Mouse (Mus musculus): ENCODE measurements at regions not wholly inside any gene's neighbourhood (a gene's known extent, or its start where the extent isn't known, plus 50 kb on each side); places are given as distances from the start of the nearest gene placed in this dataset.

DNA sequence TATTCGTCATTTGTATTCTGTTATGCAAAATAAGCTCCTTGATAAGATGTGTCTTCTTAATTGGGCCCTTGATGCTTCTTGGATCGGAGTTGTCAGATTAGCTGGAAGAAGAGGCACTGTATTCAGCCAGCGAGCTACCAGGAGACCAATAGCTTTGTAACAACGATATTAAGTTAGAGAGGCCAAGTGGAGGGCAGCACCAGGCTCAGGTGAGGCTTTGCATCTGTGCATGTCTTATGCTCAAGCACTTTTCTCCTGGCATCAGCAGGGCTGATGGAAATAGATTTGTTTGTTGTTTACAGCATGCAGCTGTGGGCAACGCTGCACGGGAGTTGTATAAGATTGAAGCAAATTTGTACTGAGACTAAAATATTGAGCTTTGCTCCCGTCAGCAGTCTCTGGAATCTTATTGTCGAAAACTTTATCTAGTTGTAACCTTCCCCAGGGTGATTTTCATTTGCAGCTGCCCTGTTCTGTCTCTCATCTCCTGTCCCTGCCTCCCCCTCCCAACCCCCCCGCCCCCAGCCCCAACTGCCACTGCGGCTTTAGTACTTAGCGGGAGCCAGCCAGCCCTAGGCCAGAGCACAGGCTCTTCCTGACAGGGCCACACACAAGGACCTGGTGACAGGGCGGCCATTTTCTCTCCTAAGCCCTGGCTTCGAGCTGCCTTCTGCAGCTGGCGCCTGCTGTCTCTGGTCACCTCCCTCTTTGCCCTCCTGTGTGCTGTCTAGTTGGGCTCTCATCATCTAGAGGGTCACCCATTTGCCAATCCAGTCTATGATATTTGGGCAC, 247.3 kb downstream of the Tshz3 start:
- Histone ChIP-seq H3K4me2 (no peak overlapping the region), H3K27me3 (peaks cover 3% of the 10 kb centered on the region; the same call in 1 of the 2 replicates), H3K9me3 (no peaks in the 10 kb centered on the region), H3K4me1 (no peaks in the 10 kb centered on the region), H3K36me3 (no peaks in the 10 kb centered on the region), H3K4me3 (no peak overlapping the region), H3K9ac (no peak overlapping the region), H3K27ac (no peak overlapping the region)
- ATAC-seq (ENCODE audit: insufficient number of reproducible peaks, insufficient read depth, low FRiP score, low TSS enrichment, low read depth): no peak
- 64% methylated on average over 14 of the region's 14 CpGs for WGBS

DNA sequence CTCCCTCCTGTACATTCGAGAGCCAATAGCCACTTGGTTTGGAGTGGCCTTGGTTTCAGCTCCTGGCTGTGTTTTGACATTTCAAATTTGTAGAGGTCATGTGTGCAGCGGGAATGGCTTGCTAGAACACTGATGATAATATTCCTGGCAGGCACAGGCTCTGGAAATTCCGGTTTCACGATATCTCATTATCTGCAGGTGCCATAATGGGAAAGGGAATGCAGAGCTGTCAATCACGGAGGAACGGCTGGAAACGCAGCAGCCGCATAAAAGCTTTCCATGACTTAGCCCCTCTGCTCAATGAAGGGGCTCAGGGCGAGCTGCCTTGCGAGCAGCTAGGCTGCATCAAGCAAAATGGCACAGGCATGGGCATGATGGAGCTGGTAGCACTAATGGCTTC, 251.6 kb downstream of the Tshz3 start:
- Histone ChIP-seq H3K27ac (no peak overlapping the region), H3K9me3 (no peaks in the 10 kb centered on the region), H3K27me3 (peaks cover 3% of the 10 kb centered on the region; the same call in 1 of the 2 replicates), H3K4me3 (no peak overlapping the region), H3K36me3 (no peaks in the 10 kb centered on the region), H3K4me2 (no peak overlapping the region), H3K4me1 (no peaks in the 10 kb centered on the region), H3K9ac (no peak overlapping the region)
- WGBS: 64% methylated on average over 10 of the region's 10 CpGs
- no peak for ATAC-seq (ENCODE audit: insufficient number of reproducible peaks, insufficient read depth, low FRiP score, low TSS enrichment, low read depth)

DNA sequence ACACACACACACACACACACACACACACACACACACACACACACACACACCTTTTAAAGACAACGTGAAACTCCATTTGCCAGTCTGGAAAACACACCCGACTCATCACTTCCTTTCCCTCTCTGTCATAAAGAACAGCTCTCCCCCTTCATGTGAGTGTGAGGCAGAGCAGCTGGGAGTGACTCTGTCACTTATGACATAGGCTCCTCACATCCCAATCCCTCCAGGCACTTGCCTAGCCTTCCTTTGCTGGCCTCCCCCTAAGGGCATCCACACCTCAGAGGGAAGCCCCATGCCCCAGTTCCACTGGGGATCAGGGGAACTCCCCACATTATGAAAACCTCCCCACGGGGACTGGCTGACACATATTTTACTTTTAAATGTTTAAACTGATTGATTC, 257.5 kb downstream of the Tshz3 start:
- Histone ChIP-seq H3K4me3 (no peak overlapping the region), H3K36me3 (no peaks in the 10 kb centered on the region), H3K4me2 (no peak overlapping the region), H3K27ac (no peak overlapping the region), H3K9me3 (0 out of 2 replicates have a peak, but pooled peaks cover 6% of the 10 kb centered on the region), H3K9ac (no peak overlapping the region), H3K4me1 (no peaks in the 10 kb centered on the region), H3K27me3 (no peaks in the 10 kb centered on the region)
- ATAC-seq (ENCODE audit: insufficient number of reproducible peaks, insufficient read depth, low FRiP score, low TSS enrichment, low read depth): no peak
- WGBS: 58% methylated on average over 3 of the region's 3 CpGs

DNA sequence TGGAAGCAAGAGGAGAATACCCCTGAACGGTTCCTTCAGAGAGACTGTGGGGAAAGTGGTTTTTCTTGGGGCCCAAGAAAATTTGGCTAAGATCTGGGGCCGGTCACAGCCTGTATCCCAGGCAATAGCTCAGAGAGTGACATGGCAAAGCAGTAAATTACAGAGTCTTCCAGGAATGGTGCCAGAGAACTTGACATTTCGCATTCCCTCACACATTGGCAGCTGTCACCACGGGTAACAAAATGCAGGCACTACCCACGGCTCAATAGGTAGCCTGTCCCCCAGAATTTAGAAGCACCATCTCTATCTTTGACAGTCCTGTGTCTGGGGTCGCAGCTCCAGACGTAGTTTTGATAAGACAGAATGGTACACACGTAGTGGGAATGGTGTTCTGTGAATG, 260.3 kb downstream of the Tshz3 start:
- 78% methylated on average over 8 of the region's 8 CpGs for WGBS
- Histone ChIP-seq H3K27me3 (no peaks in the 10 kb centered on the region), H3K4me2 (no peak overlapping the region), H3K27ac (no peak overlapping the region), H3K4me1 (no peaks in the 10 kb centered on the region), H3K9ac (no peak overlapping the region), H3K9me3 (0 out of 2 replicates have a peak, but pooled peaks cover 6% of the 10 kb centered on the region), H3K4me3 (no peak overlapping the region), H3K36me3 (no peaks in the 10 kb centered on the region)
- ATAC-seq (ENCODE audit: insufficient number of reproducible peaks, insufficient read depth, low FRiP score, low TSS enrichment, low read depth): no peak

DNA sequence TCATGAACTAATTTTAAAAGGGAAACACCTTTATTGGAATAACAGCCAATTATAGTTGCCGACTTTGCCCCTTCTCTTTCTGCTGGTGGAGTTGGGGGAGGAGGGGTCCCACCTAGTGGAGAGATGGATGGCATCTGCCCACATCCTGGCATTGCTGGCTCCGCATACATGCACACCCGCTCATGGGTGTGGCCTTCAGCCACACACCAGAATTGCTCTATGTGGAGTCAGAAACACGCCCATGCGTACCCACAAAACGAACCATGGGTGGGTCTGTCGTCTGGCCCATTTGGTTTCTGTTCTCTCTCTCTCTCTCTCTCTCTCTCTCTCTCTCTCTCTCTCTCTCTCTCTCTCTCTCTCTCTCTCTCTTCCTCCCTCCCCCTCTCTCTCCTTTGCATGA, 273.9 kb downstream of the Tshz3 start:
- Histone ChIP-seq H3K4me3 (no peak overlapping the region), H3K4me2 (0 out of 2 replicates have a peak overlapping the region, but pooled peaks have one; percentile 7), H3K9ac (no peak overlapping the region), H3K27me3 (no peaks in the 10 kb centered on the region), H3K4me1 (peaks cover 29% of the 10 kb centered on the region), H3K36me3 (no peaks in the 10 kb centered on the region), H3K27ac (no peak overlapping the region; the same call in 1 of the 2 replicates), H3K9me3 (no peaks in the 10 kb centered on the region)
- 67% methylated on average over 7 of the region's 7 CpGs for WGBS
- no peak for ATAC-seq (ENCODE audit: insufficient number of reproducible peaks, insufficient read depth, low FRiP score, low TSS enrichment, low read depth)

DNA sequence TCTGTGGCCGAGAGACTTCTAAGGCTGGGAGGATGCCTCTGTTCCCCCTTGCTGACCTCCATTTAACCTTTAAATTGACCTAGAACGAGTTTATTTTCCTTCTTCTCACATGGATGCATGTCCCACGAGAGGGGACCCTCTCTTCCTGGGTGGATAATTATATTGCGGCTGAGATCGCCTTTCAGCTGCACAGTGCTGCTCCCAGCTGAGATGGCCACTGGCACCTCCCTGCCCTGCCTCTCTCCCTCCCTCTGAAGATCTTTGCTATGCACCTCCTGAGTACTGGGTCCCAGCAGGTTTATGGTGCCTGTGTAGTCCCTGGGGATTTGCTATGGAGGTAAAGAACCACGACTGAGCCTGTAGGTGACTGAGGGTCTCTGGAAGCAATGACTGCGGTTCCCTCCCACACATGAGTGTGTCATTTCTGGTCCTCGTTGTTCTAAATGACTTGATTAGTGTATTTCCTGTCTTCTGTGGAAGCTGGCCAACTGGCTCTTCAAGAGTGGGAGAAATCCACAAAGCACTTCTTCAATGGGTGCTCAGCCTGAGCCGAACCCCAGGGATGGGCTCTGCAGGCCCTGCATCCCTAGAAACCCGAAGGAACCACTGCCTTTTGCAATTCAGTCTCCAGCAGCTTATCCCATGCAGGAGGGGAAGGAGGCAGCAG, 275.9 kb downstream of the Tshz3 start:
- no peak overlapping the region for H3K4me3 ChIP-seq
- H3K4me1 ChIP-seq: peaks cover 34% of the 10 kb centered on the region
- no peaks in the 10 kb centered on the region for H3K9me3 ChIP-seq
- H3K4me2 ChIP-seq: no peak overlapping the region
- H3K27me3 ChIP-seq: no peaks in the 10 kb centered on the region
- H3K27ac ChIP-seq: no peak overlapping the region
- H3K36me3 ChIP-seq: no peaks in the 10 kb centered on the region
- ATAC-seq (ENCODE audit: insufficient number of reproducible peaks, insufficient read depth, low FRiP score, low TSS enrichment, low read depth): 0 out of 2 replicates have a peak, but pooled peaks have one; percentile 15
- WGBS: 35% methylated on average over 10 of the region's 10 CpGs
- H3K9ac ChIP-seq: no peak overlapping the region

DNA sequence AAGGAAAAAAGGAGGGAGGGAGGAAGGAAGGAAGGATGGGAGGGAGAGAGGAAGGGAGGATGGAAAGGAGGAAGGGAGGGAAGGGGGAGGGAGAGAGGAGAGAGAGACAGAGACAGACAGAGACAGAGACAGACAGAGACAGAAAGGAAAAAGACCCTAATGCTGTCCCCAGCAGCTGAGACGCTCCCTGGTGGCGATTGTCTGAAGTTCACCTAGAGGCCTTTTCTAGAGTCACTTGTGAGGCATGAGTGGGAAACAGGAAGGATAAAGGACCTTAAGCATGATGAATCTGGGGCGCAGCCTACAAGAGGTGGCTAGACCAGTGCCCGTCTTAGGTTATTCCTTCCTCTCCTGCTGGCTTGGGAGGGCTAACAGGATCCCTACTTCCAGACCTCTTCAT, 276.7 kb downstream of the Tshz3 start:
- WGBS: 48% methylated on average over 4 of the region's 4 CpGs
- no peak for ATAC-seq (ENCODE audit: insufficient number of reproducible peaks, insufficient read depth, low FRiP score, low TSS enrichment, low read depth)
- Histone ChIP-seq H3K4me2 (no peak overlapping the region), H3K9me3 (no peaks in the 10 kb centered on the region), H3K27ac (no peak overlapping the region), H3K36me3 (no peaks in the 10 kb centered on the region), H3K9ac (no peak overlapping the region), H3K4me3 (no peak overlapping the region), H3K27me3 (no peaks in the 10 kb centered on the region), H3K4me1 (peaks cover 34% of the 10 kb centered on the region)

DNA sequence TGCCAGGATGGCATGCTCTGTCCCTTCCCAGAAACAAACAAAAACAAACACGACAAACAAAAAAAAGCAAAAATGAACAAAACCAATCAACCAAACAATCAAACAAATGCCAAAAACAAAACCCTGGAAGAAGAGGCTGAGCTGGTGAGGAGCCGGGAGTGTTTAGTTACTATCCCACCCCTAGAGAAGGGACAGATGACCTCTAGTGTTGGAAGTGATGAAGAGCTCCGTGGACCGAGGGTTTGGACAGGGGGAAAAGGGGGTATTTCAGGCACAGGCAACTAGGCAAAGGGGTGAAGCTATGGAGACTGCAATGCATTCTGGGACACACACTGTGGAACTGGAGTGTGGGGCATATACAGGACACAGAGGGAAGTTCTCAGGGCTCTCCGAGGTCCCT, 277.6 kb downstream of the Tshz3 start:
- Histone ChIP-seq H3K4me3 (no peak overlapping the region), H3K9me3 (no peaks in the 10 kb centered on the region), H3K9ac (no peak overlapping the region), H3K4me1 (peaks cover 28% of the 10 kb centered on the region), H3K4me2 (no peak overlapping the region), H3K27me3 (no peaks in the 10 kb centered on the region), H3K27ac (no peak overlapping the region), H3K36me3 (no peaks in the 10 kb centered on the region)
- WGBS: 27% methylated on average over 5 of the region's 5 CpGs
- ATAC-seq (ENCODE audit: insufficient number of reproducible peaks, insufficient read depth, low FRiP score, low TSS enrichment, low read depth): no peak

DNA sequence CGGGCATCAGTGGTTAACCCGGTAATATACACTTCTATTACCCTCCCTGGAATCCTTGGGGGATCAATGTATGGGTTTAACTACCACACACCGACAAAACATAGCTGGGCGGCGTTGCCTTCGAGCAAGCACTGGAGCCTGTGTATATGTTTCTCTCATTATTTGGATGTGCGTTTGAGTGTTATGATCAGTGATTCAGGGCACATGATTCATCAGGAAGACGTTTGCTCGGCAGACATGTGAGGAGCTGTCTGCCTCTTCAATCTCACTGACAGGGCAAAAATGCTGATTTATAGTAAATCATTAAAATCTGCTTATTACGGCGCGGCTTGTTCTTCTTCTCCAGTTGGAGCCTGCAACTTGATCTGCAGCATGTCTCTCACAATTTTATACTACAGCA, 279.9 kb downstream of the Tshz3 start:
- Histone ChIP-seq H3K4me2 (no peak overlapping the region), H3K9ac (no peak overlapping the region), H3K27me3 (no peaks in the 10 kb centered on the region), H3K36me3 (no peaks in the 10 kb centered on the region), H3K4me3 (no peak overlapping the region), H3K27ac (no peak overlapping the region), H3K4me1 (peaks cover 22% of the 10 kb centered on the region), H3K9me3 (no peaks in the 10 kb centered on the region)
- 48% methylated on average over 12 of the region's 12 CpGs for WGBS
- no peak for ATAC-seq (ENCODE audit: insufficient number of reproducible peaks, insufficient read depth, low FRiP score, low TSS enrichment, low read depth)

DNA sequence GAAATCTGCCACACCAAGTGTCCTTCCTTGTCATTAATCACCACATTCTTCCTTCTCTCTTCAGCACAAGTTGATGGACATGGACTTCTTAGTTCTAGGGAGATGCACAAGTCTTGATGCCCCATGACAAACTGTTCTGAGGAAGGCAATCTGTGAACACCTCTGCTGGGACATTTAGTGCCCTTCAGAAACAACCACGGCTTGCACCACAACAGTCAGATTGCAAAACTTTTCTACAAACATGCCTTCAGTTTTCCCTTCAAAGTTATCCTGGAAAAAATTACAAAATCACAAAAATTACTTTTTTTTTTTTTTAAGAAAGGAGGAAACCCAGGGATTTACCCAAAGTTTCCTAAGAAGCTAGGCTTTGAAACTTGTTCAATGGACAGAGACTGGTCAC, 291.5 kb downstream of the Tshz3 start:
- H3K4me1 ChIP-seq: no peaks in the 10 kb centered on the region
- ATAC-seq (ENCODE audit: insufficient number of reproducible peaks, insufficient read depth, low FRiP score, low TSS enrichment, low read depth): no peak
- no peak overlapping the region for H3K4me3 ChIP-seq
- no peaks in the 10 kb centered on the region for H3K36me3 ChIP-seq
- H3K9ac ChIP-seq: no peak overlapping the region
- 0 out of 2 replicates have a peak, but pooled peaks cover 3% of the 10 kb centered on the region for H3K9me3 ChIP-seq
- H3K27ac ChIP-seq: no peak overlapping the region
- 78% methylated on average over 1 of the region's 1 CpGs for WGBS
- H3K4me2 ChIP-seq: no peak overlapping the region
- no peaks in the 10 kb centered on the region for H3K27me3 ChIP-seq

DNA sequence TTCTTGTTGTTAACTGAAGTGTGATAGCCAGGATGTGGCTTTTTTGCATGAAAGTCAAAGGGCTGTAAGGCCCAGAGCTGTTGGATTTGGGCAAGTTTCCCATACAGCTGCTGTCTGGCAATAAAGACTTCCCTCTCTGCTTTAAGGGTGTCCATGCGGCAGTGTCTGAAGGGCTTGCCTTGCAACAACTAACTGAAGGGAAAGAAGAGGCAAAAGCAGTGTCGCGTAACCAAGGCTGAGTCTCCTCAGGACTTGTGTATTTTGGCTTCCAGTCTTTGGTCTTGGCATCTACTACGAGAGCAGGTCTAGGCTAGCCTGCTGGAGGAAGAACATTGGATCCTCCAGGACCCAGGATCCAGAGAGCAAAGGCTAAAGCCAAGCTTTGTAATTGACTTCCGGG, 306.7 kb downstream of the Tshz3 start:
- no peak for ATAC-seq (ENCODE audit: insufficient number of reproducible peaks, insufficient read depth, low FRiP score, low TSS enrichment, low read depth)
- Histone ChIP-seq H3K4me1 (peaks cover 22% of the 10 kb centered on the region), H3K4me2 (no peak overlapping the region), H3K27ac (no peak overlapping the region), H3K9me3 (no peaks in the 10 kb centered on the region), H3K36me3 (no peaks in the 10 kb centered on the region), H3K27me3 (peaks cover 21% of the 10 kb centered on the region), H3K9ac (no peak overlapping the region), H3K4me3 (no peak overlapping the region)
- WGBS: 84% methylated on average over 5 of the region's 5 CpGs

DNA sequence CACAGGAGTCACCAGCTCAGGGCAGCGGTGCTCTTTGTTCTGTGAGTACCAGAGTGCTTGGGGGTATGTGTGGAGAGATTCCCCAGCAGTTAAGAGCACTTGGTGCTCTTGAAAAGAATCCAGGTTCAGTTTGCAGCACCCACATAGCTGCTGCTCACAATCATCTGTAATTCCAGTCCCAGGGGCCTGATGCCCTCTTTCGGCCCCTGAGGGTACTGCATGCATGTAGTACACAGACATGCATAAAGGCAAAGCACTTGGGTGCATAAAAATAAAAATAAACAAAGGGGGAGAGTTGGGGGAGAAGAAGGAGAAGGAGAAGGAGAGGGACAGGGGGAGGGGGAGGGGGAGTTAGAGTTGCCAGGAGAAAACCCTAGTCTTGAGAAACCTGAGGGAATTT, 307.8 kb downstream of the Tshz3 start:
- H3K9me3 ChIP-seq: no peaks in the 10 kb centered on the region
- H3K4me2 ChIP-seq: no peak overlapping the region
- peaks cover 20% of the 10 kb centered on the region for H3K4me1 ChIP-seq
- no peak overlapping the region for H3K27ac ChIP-seq
- ATAC-seq (ENCODE audit: insufficient number of reproducible peaks, insufficient read depth, low FRiP score, low TSS enrichment, low read depth): no peak
- no peak overlapping the region for H3K4me3 ChIP-seq
- WGBS: 92% methylated on average over 2 of the region's 2 CpGs
- no peak overlapping the region for H3K9ac ChIP-seq
- H3K36me3 ChIP-seq: no peaks in the 10 kb centered on the region
- H3K27me3 ChIP-seq: peaks cover 23% of the 10 kb centered on the region

All from embryonic facial prominence, embryonic 13.5 days (tissue).